Mouse (Mus musculus) E14TG2a.4 (cell line): Measurements from ENCODE around the gene Mrm1.

ENCODE experiments used
- H3K27me3 ChIP-seq: 2 replicates; pipeline ENCODE4 v1.6.1; 2014; ENCODE audit warnings: low read length, control low read depth; ENCODE audit not compliant: insufficient read depth
- H3K36me3 ChIP-seq: 2 replicates; pipeline ENCODE4 v1.6.1; 2014; ENCODE audit warnings: low read length, control low read depth; ENCODE audit not compliant: insufficient read depth
- H3K4me1 ChIP-seq: replicated peaks from 2 replicates; pipeline ENCODE4 v1.6.1; 2014; ENCODE audit warnings: low read depth, low read length, control low read depth
- H3K4me3 ChIP-seq: replicated peaks from 2 replicates; pipeline ENCODE4 v1.5.1; 2014; ENCODE audit warnings: mild to moderate bottlenecking, low read length
- H3K9me3 ChIP-seq: 2 replicates; pipeline ENCODE4 v1.6.1; 2014; ENCODE audit warnings: low read length, control low read depth
- CTCF ChIP-seq: conservative IDR thresholded peaks from 2 replicates; pipeline ENCODE4 v1.5.1; 2014; ENCODE audit warnings: low read length
- NANOG ChIP-seq: IDR thresholded peaks from 2 replicates; pipeline ENCODE4 v1.6.1; 2014; ENCODE audit warnings: borderline replicate concordance, low read length, mixed read lengths
- POU5F1 ChIP-seq: IDR thresholded peaks from 2 replicates; pipeline ENCODE4 v1.6.1; 2014; ENCODE audit warnings: low read length, borderline replicate concordance

Mrm1 gene

GRCm38 (mm10) chr11:84828516-84829399 lies 9.4 kb upstream of the Mrm1 start, which contains the start of gene Dhrs11:
Gene Dhrs11 (minus strand): TSS chr11:84828994.
- Histone ChIP-seq H3K9me3 (no peaks in the 10 kb centered on the region), H3K36me3 (peaks cover 36% of the 10 kb centered on the region), H3K4me3 (peak within 1 kb of the TSS; percentile 95), H3K27me3 (peaks cover 6% of the 10 kb centered on the region; the same call in 1 of the 2 replicates), H3K4me1 (peaks cover 33% of the 10 kb centered on the region)
- TF ChIP-seq NANOG (no peak), POU5F1 (no peak), CTCF (no peak)

- Histone ChIP-seq H3K9me3 (no peaks in the 10 kb centered on the region), H3K4me3 (peak overlapping the region; percentile 95), H3K36me3 (peaks cover 32% of the 10 kb centered on the region), H3K27me3 (peaks cover 6% of the 10 kb centered on the region; the same call in 1 of the 2 replicates), H3K4me1 (peaks cover 40% of the 10 kb centered on the region)
- no peak for TF ChIP-seq CTCF
- TF ChIP-seq NANOG, result no peak
- TF ChIP-seq POU5F1, result no peak
Observed at GRCm38 (mm10) chr11:84827901-84828503, 8.7 kb upstream of the Mrm1 start.

DNA sequence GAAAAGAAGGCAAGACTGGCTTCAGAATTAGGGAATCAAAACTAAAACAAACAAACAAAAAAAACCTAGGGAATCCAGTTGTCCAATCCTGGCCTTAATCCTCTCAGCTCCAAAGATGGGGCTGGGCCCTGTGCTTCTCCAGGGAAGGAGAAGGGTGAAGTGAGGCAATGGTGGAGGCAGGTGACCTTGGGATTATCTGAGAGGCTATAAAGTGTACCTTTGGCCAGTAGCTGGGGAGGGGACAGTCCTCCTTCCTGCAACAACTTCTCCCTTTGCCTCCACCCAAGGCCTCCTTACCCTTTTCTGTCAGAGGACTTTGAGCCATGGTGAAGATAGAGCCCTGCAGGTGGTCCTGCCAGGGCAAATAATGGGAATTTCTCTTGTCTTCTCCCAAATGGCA lies 8.2 kb upstream of the Mrm1 start:
- Histone ChIP-seq H3K9me3 (no peaks in the 10 kb centered on the region), H3K36me3 (peaks cover 31% of the 10 kb centered on the region), H3K27me3 (peaks cover 6% of the 10 kb centered on the region; the same call in 1 of the 2 replicates), H3K4me1 (peaks cover 45% of the 10 kb centered on the region), H3K4me3 (no peak overlapping the region)
- TF ChIP-seq CTCF (no peak), POU5F1 (no peak), NANOG (no peak)

GRCm38 (mm10) chr11:84826185-84826584 lies 6.9 kb upstream of the Mrm1 start:
- Histone ChIP-seq H3K4me3 (no peak overlapping the region), H3K4me1 (peaks cover 57% of the 10 kb centered on the region), H3K36me3 (peaks cover 31% of the 10 kb centered on the region), H3K9me3 (no peaks in the 10 kb centered on the region), H3K27me3 (peaks cover 6% of the 10 kb centered on the region; the same call in 1 of the 2 replicates)
- TF ChIP-seq POU5F1 (no peak), CTCF (no peak), NANOG (no peak)

- Histone ChIP-seq H3K4me1 (peaks cover 65% of the 10 kb centered on the region), H3K4me3 (no peak overlapping the region), H3K9me3 (no peaks in the 10 kb centered on the region), H3K27me3 (peaks cover 6% of the 10 kb centered on the region; the same call in 1 of the 2 replicates), H3K36me3 (peaks cover 32% of the 10 kb centered on the region)
- no peak for TF ChIP-seq NANOG
Observed at GRCm38 (mm10) chr11:84825261-84825807, 6.0 kb upstream of the Mrm1 start.

- Histone ChIP-seq H3K27me3 (peaks cover 6% of the 10 kb centered on the region; the same call in 1 of the 2 replicates), H3K4me3 (no peak overlapping the region), H3K4me1 (peaks cover 64% of the 10 kb centered on the region), H3K9me3 (no peaks in the 10 kb centered on the region), H3K36me3 (peaks cover 32% of the 10 kb centered on the region)
- TF ChIP-seq NANOG (no peak), POU5F1 (no peak), CTCF (no peak)
Observed at GRCm38 (mm10) chr11:84823484-84823897, 4.2 kb upstream of the Mrm1 start.

GRCm38 (mm10) chr11:84822487-84822886 lies 3.2 kb upstream of the Mrm1 start:
- no peaks in the 10 kb centered on the region for H3K9me3 ChIP-seq
- peaks cover 63% of the 10 kb centered on the region for H3K4me1 ChIP-seq
- peaks cover 32% of the 10 kb centered on the region for H3K36me3 ChIP-seq
- no peak overlapping the region for H3K4me3 ChIP-seq
- H3K27me3 ChIP-seq, result peaks cover 3% of the 10 kb centered on the region; the same call in 1 of the 2 replicates
- TF ChIP-seq CTCF, result no peak
- no peak for TF ChIP-seq NANOG
- TF ChIP-seq POU5F1, result no peak

- no peaks in the 10 kb centered on the region for H3K27me3 ChIP-seq
- no peaks in the 10 kb centered on the region for H3K9me3 ChIP-seq
- H3K4me1 ChIP-seq, result peaks cover 66% of the 10 kb centered on the region
- peaks cover 40% of the 10 kb centered on the region for H3K36me3 ChIP-seq
- no peak for TF ChIP-seq CTCF
- no peak for TF ChIP-seq NANOG
- no peak for TF ChIP-seq POU5F1
- H3K4me3 ChIP-seq, result no peak overlapping the region
Observed at GRCm38 (mm10) chr11:84821131-84821770, 1.9 kb upstream of the Mrm1 start.
